Mouse (Mus musculus) testis, postnatal 10 days (tissue): ENCODE results near the gene Apoc2.

Experiments
- DNase-seq: peaks from one replicate; pipeline ENCODE4 v3.0.0; 2021; ENCODE audit warnings: low spot score

Apoc2 gene

GRCm38 (mm10) chr7:19628536-19629360, 49.0 kb downstream of the Apoc2 start:
- DNase-seq = peak; percentile 99

GRCm38 (mm10) chr7:19628192-19628535, 49.6 kb downstream of the Apoc2 start:
- DNase-seq = no peak

- no peak for DNase-seq
Observed at GRCm38 (mm10) chr7:19627721-19628120, 50.0 kb downstream of the Apoc2 start.

GRCm38 (mm10) chr7:19623433-19623832, 54.3 kb downstream of the Apoc2 start:
- DNase-seq = no peak

GRCm38 (mm10) chr7:19622241-19622640, 55.5 kb downstream of the Apoc2 start:
- no peak for DNase-seq
